Mouse (Mus musculus) forebrain, embryonic 13.5 days (tissue): ENCODE results near the gene Qpct. TPM values are rescaled to one million over a fixed set of nuclear protein-coding genes. Genes with fewer than 3 reads are reported as not detected.
"Not testable (repeated sequence)": the region's sequence is repeated elsewhere in the genome, so short reads cannot be mapped to it uniquely, and the experiment has no call there.

Source experiments
- ATAC-seq: fragments of 200-750 bp; cut with Nextera tagmentation; 2 replicates; pipeline ENCODE4 v1.8.0; 2017
- H3K27ac ChIP-seq: fragments of 300-500 bp; sonication (generic); 2 replicates; pipeline ENCODE4 v1.5.1; 2015; ENCODE audit warnings: inconsistent platforms, mild to moderate bottlenecking, moderate library complexity
- H3K27me3 ChIP-seq: fragments of 300-500 bp; sonication (generic); 2 replicates; pipeline ENCODE4 v1.6.1; 2015; ENCODE audit warnings: mild to moderate bottlenecking, inconsistent platforms
- H3K36me3 ChIP-seq: fragments of 300-500 bp; sonication (generic); 2 replicates; pipeline ENCODE4 v1.6.1; 2015; ENCODE audit warnings: mild to moderate bottlenecking, inconsistent platforms; ENCODE audit not compliant: poor library complexity, severe bottlenecking
- H3K4me1 ChIP-seq: fragments of 300-500 bp; sonication (generic); 2 replicates; pipeline ENCODE4 v1.6.1; 2015; ENCODE audit warnings: inconsistent platforms
- H3K4me2 ChIP-seq: fragments of 300-500 bp; sonication (generic); 2 replicates; pipeline ENCODE4 v1.6.1; 2015; ENCODE audit warnings: inconsistent platforms, mild to moderate bottlenecking, moderate library complexity
- H3K4me3 ChIP-seq: fragments of 300-500 bp; sonication (generic); 2 replicates; pipeline ENCODE4 v1.5.1; 2015; ENCODE audit warnings: mild to moderate bottlenecking, inconsistent platforms
- H3K9ac ChIP-seq: fragments of 300-500 bp; sonication (generic); 2 replicates; pipeline ENCODE4 v1.6.1; 2015; ENCODE audit warnings: mild to moderate bottlenecking, inconsistent platforms
- H3K9me3 ChIP-seq: fragments of 300-500 bp; sonication (generic); replicated peaks from 2 replicates; pipeline ENCODE4 v1.6.1; 2016; ENCODE audit warnings: inconsistent platforms
- WGBS: fragments of 180-500 bp; shearing (Covaris S2); methylation state at CpG from one replicate; pipeline ENCODE4 v1.1.7; 2015; 5-methylcytosine and 5-hydroxymethylcytosine counted together
- polyA plus RNA-seq: library from polyadenylated mRNA; unstranded; fragments of >200 nt; fragmentation: Nextera tagmentation; extraction: Ambion mirVana; gene quantifications from 2 replicates; pipeline ENCODE4 v1.2.1, GENCODE M21; 2015

Gene Qpct
- polyA plus RNA-seq, 1 experiment from 2014 or later: 8.8 TPM

GRCm38 (mm10) chr17:79077848-79078146 lies 26.1 kb downstream of the Qpct start:
- Histone ChIP-seq H3K9me3 (no peaks in the 10 kb centered on the region), H3K4me3 (no peak overlapping the region), H3K4me1 (no peaks in the 10 kb centered on the region), H3K4me2 (no peak overlapping the region), H3K27ac (no peak overlapping the region), H3K36me3 (no peaks in the 10 kb centered on the region), H3K27me3 (no peaks in the 10 kb centered on the region), H3K9ac (no peak overlapping the region)
- no peak for ATAC-seq
- 88% methylated on average over 1 of the region's 1 CpGs for WGBS

- WGBS: 90% methylated on average over 8 of the region's 8 CpGs
- Histone ChIP-seq H3K9me3 (no peaks in the 10 kb centered on the region), H3K4me2 (no peak overlapping the region), H3K36me3 (no peaks in the 10 kb centered on the region), H3K9ac (no peak overlapping the region), H3K27me3 (no peaks in the 10 kb centered on the region), H3K27ac (no peak overlapping the region), H3K4me3 (no peak overlapping the region), H3K4me1 (no peaks in the 10 kb centered on the region)
- ATAC-seq: no peak
Measured at GRCm38 (mm10) chr17:79078248-79078647, 26.5 kb downstream of the Qpct start.

- no peak overlapping the region for H3K4me3 ChIP-seq
- no peak for ATAC-seq
- no peaks in the 10 kb centered on the region for H3K9me3 ChIP-seq
- no peak overlapping the region for H3K9ac ChIP-seq
- H3K27me3 ChIP-seq: no peaks in the 10 kb centered on the region
- no peaks in the 10 kb centered on the region for H3K4me1 ChIP-seq
- H3K4me2 ChIP-seq: no peak overlapping the region
- no peaks in the 10 kb centered on the region for H3K36me3 ChIP-seq
- WGBS: 83% methylated on average over 1 of the region's 1 CpGs
- H3K27ac ChIP-seq: no peak overlapping the region
Measured at GRCm38 (mm10) chr17:79091710-79092109, 40.0 kb downstream of the Qpct start.

- WGBS: 84% methylated on average over 5 of the region's 5 CpGs
- no peaks in the 10 kb centered on the region for H3K27me3 ChIP-seq
- no peaks in the 10 kb centered on the region for H3K9me3 ChIP-seq
- ATAC-seq: no peak
- no peak overlapping the region for H3K9ac ChIP-seq
- H3K4me2 ChIP-seq: no peak overlapping the region
- H3K4me1 ChIP-seq: no peaks in the 10 kb centered on the region
- H3K4me3 ChIP-seq: no peak overlapping the region
- H3K27ac ChIP-seq: no peak overlapping the region
- H3K36me3 ChIP-seq: no peaks in the 10 kb centered on the region
Measured at GRCm38 (mm10) chr17:79093286-79093975, 41.7 kb downstream of the Qpct start.

- Histone ChIP-seq H3K4me3 (no peak overlapping the region), H3K9ac (no peak overlapping the region), H3K27ac (no peak overlapping the region), H3K4me2 (no peak overlapping the region), H3K9me3 (no peaks in the 10 kb centered on the region), H3K4me1 (no peaks in the 10 kb centered on the region), H3K27me3 (no peaks in the 10 kb centered on the region), H3K36me3 (no peaks in the 10 kb centered on the region)
- WGBS: 83% methylated on average over 2 of the region's 2 CpGs
- ATAC-seq: no peak
Measured at GRCm38 (mm10) chr17:79095624-79096023, 43.9 kb downstream of the Qpct start.

- Histone ChIP-seq H3K9ac (no peak overlapping the region), H3K27ac (no peak overlapping the region)
- WGBS: 94% methylated on average over 4 of the region's 4 CpGs
Measured at GRCm38 (mm10) chr17:79099866-79100265, 48.2 kb downstream of the Qpct start.

GRCm38 (mm10) chr17:79108238-79108637 lies 56.5 kb downstream of the Qpct start:
- H3K36me3 ChIP-seq: no peaks in the 10 kb centered on the region
- no peak overlapping the region for H3K9ac ChIP-seq
- no peak overlapping the region for H3K4me3 ChIP-seq
- WGBS: 88% methylated on average over 6 of the region's 6 CpGs
- no peak overlapping the region for H3K4me2 ChIP-seq
- no peak overlapping the region for H3K27ac ChIP-seq
- no peaks in the 10 kb centered on the region for H3K27me3 ChIP-seq
- no peaks in the 10 kb centered on the region for H3K9me3 ChIP-seq
- ATAC-seq: no peak
- no peaks in the 10 kb centered on the region for H3K4me1 ChIP-seq

More at GRCm38 (mm10) chr17:79099866-79100265, 48.2 kb downstream of the Qpct start:
- no peaks in the 10 kb centered on the region for H3K9me3 ChIP-seq
- no peaks in the 10 kb centered on the region for H3K4me1 ChIP-seq
- H3K36me3 ChIP-seq: no peaks in the 10 kb centered on the region
- no peak for ATAC-seq
- no peak overlapping the region for H3K4me3 ChIP-seq
- no peaks in the 10 kb centered on the region for H3K27me3 ChIP-seq
- no peak overlapping the region for H3K4me2 ChIP-seq

- Histone ChIP-seq H3K4me2 (no peak overlapping the region), H3K9ac (no peak overlapping the region), H3K9me3 (no peaks in the 10 kb centered on the region), H3K4me3 (no peak overlapping the region), H3K27ac (no peak overlapping the region), H3K4me1 (no peaks in the 10 kb centered on the region), H3K36me3 (no peaks in the 10 kb centered on the region), H3K27me3 (no peaks in the 10 kb centered on the region)
- ATAC-seq: no peak
- 79% methylated on average over 9 of the region's 9 CpGs for WGBS
Measured at GRCm38 (mm10) chr17:79109576-79109975, 57.9 kb downstream of the Qpct start.

GRCm38 (mm10) chr17:79110936-79111348 lies 59.2 kb downstream of the Qpct start:
- Histone ChIP-seq H3K36me3 (no peaks in the 10 kb centered on the region), H3K4me1 (no peaks in the 10 kb centered on the region), H3K9ac (no peak overlapping the region), H3K9me3 (no peaks in the 10 kb centered on the region), H3K4me2 (no peak overlapping the region), H3K27me3 (no peaks in the 10 kb centered on the region), H3K4me3 (no peak overlapping the region), H3K27ac (no peak overlapping the region)
- ATAC-seq: peak; percentile 85
- WGBS: 23% methylated on average over 5 of the region's 5 CpGs

GRCm38 (mm10) chr17:79115248-79115647 lies 63.5 kb downstream of the Qpct start:
- H3K4me3 ChIP-seq, H3K4me1 ChIP-seq, H3K27ac ChIP-seq, H3K9ac ChIP-seq, H3K4me2 ChIP-seq, ATAC-seq, H3K36me3 ChIP-seq, H3K9me3 ChIP-seq, H3K27me3 ChIP-seq: not testable (repeated sequence)
- 57% methylated on average over 9 of the region's 9 CpGs for WGBS

GRCm38 (mm10) chr17:79119066-79119465 lies 67.4 kb downstream of the Qpct start:
- H3K4me1 ChIP-seq: no peaks in the 10 kb centered on the region
- no peak overlapping the region for H3K27ac ChIP-seq
- 0 out of 2 replicates have a peak, but pooled peaks cover 3% of the 10 kb centered on the region for H3K9me3 ChIP-seq
- no peak overlapping the region for H3K4me3 ChIP-seq
- no peak overlapping the region for H3K9ac ChIP-seq
- 66% methylated on average over 1 of the region's 1 CpGs for WGBS
- no peak overlapping the region for H3K4me2 ChIP-seq
- no peak for ATAC-seq
- no peaks in the 10 kb centered on the region for H3K36me3 ChIP-seq
- no peaks in the 10 kb centered on the region for H3K27me3 ChIP-seq

- Histone ChIP-seq H3K27ac (no peak overlapping the region), H3K36me3 (no peaks in the 10 kb centered on the region), H3K27me3 (no peaks in the 10 kb centered on the region), H3K9ac (no peak overlapping the region), H3K9me3 (0 out of 2 replicates have a peak, but pooled peaks cover 3% of the 10 kb centered on the region), H3K4me2 (no peak overlapping the region), H3K4me1 (no peaks in the 10 kb centered on the region), H3K4me3 (no peak overlapping the region)
- WGBS: 92% methylated on average over 3 of the region's 3 CpGs
- ATAC-seq: no peak
Measured at GRCm38 (mm10) chr17:79120269-79120668, 68.6 kb downstream of the Qpct start.

GRCm38 (mm10) chr17:79133740-79134139 lies 82.0 kb downstream of the Qpct start:
- H3K27me3 ChIP-seq: no peaks in the 10 kb centered on the region
- no peaks in the 10 kb centered on the region for H3K9me3 ChIP-seq
- H3K9ac ChIP-seq: no peak overlapping the region
- ATAC-seq: no peak
- no peaks in the 10 kb centered on the region for H3K4me1 ChIP-seq
- no peak overlapping the region for H3K4me3 ChIP-seq
- H3K36me3 ChIP-seq: no peaks in the 10 kb centered on the region
- H3K4me2 ChIP-seq: no peak overlapping the region
- WGBS: 65% methylated on average over 8 of the region's 8 CpGs
- H3K27ac ChIP-seq: no peak overlapping the region
